Mouse (Mus musculus) liver, adult 2 months (tissue): ENCODE data around the gene Tmem217. TPM values are rescaled to one million over a fixed set of nuclear protein-coding genes. Genes with fewer than 3 reads are reported as not detected.

Experiments used
- DNase-seq: peaks from one replicate; pipeline ENCODE4 v3.0.0-alpha.2; 2011; ENCODE audit warnings: low read depth, low spot score; ENCODE audit errors: extremely low read depth
- H3K27ac ChIP-seq: fragments of 200-500 bp; replicated peaks from 2 replicates; pipeline ENCODE4 v1.5.1; 2012; ENCODE audit warnings: low read depth, mild to moderate bottlenecking, control low read depth, inconsistent platforms, low read length; ENCODE audit not compliant: insufficient read depth
- H3K27me3 ChIP-seq: fragments of 200-500 bp; 2 replicates; pipeline ENCODE4 v1.6.1; 2012; ENCODE audit warnings: mild to moderate bottlenecking, moderate library complexity, low read length, inconsistent platforms; ENCODE audit not compliant: control insufficient read depth, insufficient read depth
- H3K36me3 ChIP-seq: fragments of 200-500 bp; 2 replicates; pipeline ENCODE4 v1.6.1; 2012; ENCODE audit warnings: low read length, inconsistent platforms; ENCODE audit not compliant: control insufficient read depth, insufficient read depth
- H3K4me1 ChIP-seq: fragments of 200-500 bp; 2 replicates; pipeline ENCODE4 v1.6.1; 2011; ENCODE audit warnings: low read length; ENCODE audit not compliant: control insufficient read depth, insufficient read depth
- H3K4me3 ChIP-seq: fragments of 200-500 bp; 2 replicates; pipeline ENCODE4 v1.5.1; 2011; ENCODE audit warnings: low read depth, mild to moderate bottlenecking, control low read depth, low read length, moderate library complexity; ENCODE audit not compliant: insufficient read depth
- H3K79me2 ChIP-seq: fragments of 200-500 bp; 2 replicates; pipeline ENCODE4 v1.6.1; 2012; ENCODE audit warnings: inconsistent platforms, mild to moderate bottlenecking, low read length, moderate library complexity; ENCODE audit not compliant: control insufficient read depth, insufficient read depth
- H3K9ac ChIP-seq: fragments of 200-500 bp; 2 replicates; pipeline ENCODE4 v1.6.1; 2012; ENCODE audit warnings: low read depth, mild to moderate bottlenecking, control low read depth, inconsistent platforms, low read length
- CTCF ChIP-seq: fragments of 200-500 bp; IDR thresholded peaks from 2 replicates; pipeline ENCODE4 v1.5.1; 2011; ENCODE audit warnings: low read depth, low read length, control low read depth
- POLR2A ChIP-seq: fragments of 200-500 bp; IDR thresholded peaks from 2 replicates; pipeline ENCODE4 v1.6.1; 2011; ENCODE audit warnings: low read length, control low read depth; ENCODE audit not compliant: insufficient read depth; ENCODE audit errors: extremely low read depth
- WGBS: fragments of 180-500 bp; shearing (Covaris S2); methylation state at CpG from one replicate; pipeline ENCODE4 v1.1.7; 2018; 5-methylcytosine and 5-hydroxymethylcytosine counted together
- polyA plus RNA-seq: library from polyadenylated mRNA; depleted of rRNA; stranded (reverse); fragments of >200 nt; gene quantifications from 2 replicates; pipeline ENCODE4 v1.2.3, GENCODE M21; 2012
- total RNA-seq: library from RNA; depleted of rRNA; stranded (reverse); fragments of >200 nt; gene quantifications from 2 replicates; pipeline ENCODE4 v1.2.3, GENCODE M21; 2014

Gene Tmem217
- total and polyA plus RNA-seq, 2 experiments, result not detected

- Histone ChIP-seq H3K9ac (no peak overlapping the region), H3K79me2 (no peaks in the 10 kb centered on the region), H3K36me3 (no peaks in the 10 kb centered on the region), H3K27ac (no peak overlapping the region), H3K27me3 (no peaks in the 10 kb centered on the region), H3K4me1 (no peaks in the 10 kb centered on the region), H3K4me3 (no peak overlapping the region)
- TF ChIP-seq POLR2A (no peak), CTCF (no peak)
- no peak for DNase-seq
- 90% methylated on average over 11 of the region's 11 CpGs for WGBS
These were observed 18.3 kb downstream of the Tmem217 start for GRCm38 (mm10) chr17:29533866-29534265.

GRCm38 (mm10) chr17:29531757-29532384 is 20.3 kb downstream of the Tmem217 start:
- DNase-seq, result no peak
- Histone ChIP-seq H3K4me1 (no peaks in the 10 kb centered on the region), H3K27me3 (no peaks in the 10 kb centered on the region), H3K36me3 (no peaks in the 10 kb centered on the region), H3K27ac (no peak overlapping the region), H3K4me3 (no peak overlapping the region), H3K9ac (no peak overlapping the region), H3K79me2 (no peaks in the 10 kb centered on the region)
- 80% methylated on average over 10 of the region's 10 CpGs for WGBS
- TF ChIP-seq POLR2A, result no peak
- TF ChIP-seq CTCF, result no peak

GRCm38 (mm10) chr17:29531278-29531677 is 20.9 kb downstream of the Tmem217 start:
- Histone ChIP-seq H3K4me1 (no peaks in the 10 kb centered on the region), H3K36me3 (no peaks in the 10 kb centered on the region), H3K79me2 (no peaks in the 10 kb centered on the region), H3K4me3 (no peak overlapping the region), H3K9ac (no peak overlapping the region), H3K27ac (no peak overlapping the region), H3K27me3 (no peaks in the 10 kb centered on the region)
- TF ChIP-seq CTCF (peak; percentile 29; the same call in 1 of the 2 replicates), POLR2A (no peak)
- DNase-seq, result no peak
- 77% methylated on average over 9 of the region's 9 CpGs for WGBS

- Histone ChIP-seq H3K27ac (no peak overlapping the region), H3K79me2 (no peaks in the 10 kb centered on the region), H3K4me1 (no peaks in the 10 kb centered on the region), H3K9ac (no peak overlapping the region), H3K4me3 (no peak overlapping the region), H3K27me3 (no peaks in the 10 kb centered on the region), H3K36me3 (no peaks in the 10 kb centered on the region)
- TF ChIP-seq CTCF (no peak), POLR2A (no peak)
- DNase-seq, result no peak
- WGBS, result over 99% methylated on average over 6 of the region's 6 CpGs
These were observed 21.7 kb downstream of the Tmem217 start for GRCm38 (mm10) chr17:29530508-29530907.

GRCm38 (mm10) chr17:29528568-29529187 is 23.5 kb downstream of the Tmem217 start:
- WGBS, result 78% methylated on average over 8 of the region's 8 CpGs
- TF ChIP-seq POLR2A (no peak), CTCF (peak; percentile 72)
- H3K27ac ChIP-seq, result no peak overlapping the region
- no peaks in the 10 kb centered on the region for H3K4me1 ChIP-seq
- peak; percentile 39 for DNase-seq
- H3K4me3 ChIP-seq, result no peak overlapping the region
- no peaks in the 10 kb centered on the region for H3K36me3 ChIP-seq
- no peaks in the 10 kb centered on the region for H3K27me3 ChIP-seq
- no peaks in the 10 kb centered on the region for H3K79me2 ChIP-seq
- no peak overlapping the region for H3K9ac ChIP-seq

GRCm38 (mm10) chr17:29525613-29526012 is 26.6 kb downstream of the Tmem217 start:
- no peak overlapping the region for H3K4me3 ChIP-seq
- TF ChIP-seq CTCF (no peak), POLR2A (no peak)
- DNase-seq, result no peak
- H3K27me3 ChIP-seq, result no peaks in the 10 kb centered on the region
- H3K79me2 ChIP-seq, result no peaks in the 10 kb centered on the region
- no peak overlapping the region for H3K9ac ChIP-seq
- no peaks in the 10 kb centered on the region for H3K4me1 ChIP-seq
- no peak overlapping the region for H3K27ac ChIP-seq
- 83% methylated on average over 2 of the region's 2 CpGs for WGBS
- H3K36me3 ChIP-seq, result no peaks in the 10 kb centered on the region
